Mouse (Mus musculus) forelimb bud, embryonic 11.5 days (tissue): ENCODE measurements around the gene Tnfrsf25.
A peak's percentile ranks its signal among the peaks of the same experiment; 100 is the strongest.

Experiments
- DNase-seq: peaks from one replicate; pipeline ENCODE4 v3.0.0-alpha.2; 2012; ENCODE audit warnings: low read depth, low spot score

The Tnfrsf25 gene

GRCm38 (mm10) chr4:152120311-152121182, 4.8 kb downstream of the Tnfrsf25 start:
- no peak for DNase-seq

GRCm38 (mm10) chr4:152121183-152121505, 5.4 kb downstream of the Tnfrsf25 start:
- no peak for DNase-seq

- DNase-seq: no peak
Observed at GRCm38 (mm10) chr4:152124361-152124961, 8.7 kb downstream of the Tnfrsf25 start.

GRCm38 (mm10) chr4:152125161-152126025, 9.7 kb downstream of the Tnfrsf25 start:
- no peak for DNase-seq

GRCm38 (mm10) chr4:152126026-152126920, 10.5 kb downstream of the Tnfrsf25 start:
- DNase-seq: no peak

- no peak for DNase-seq
Observed at GRCm38 (mm10) chr4:152127884-152128283, 12.2 kb downstream of the Tnfrsf25 start.

- DNase-seq: no peak
Observed at GRCm38 (mm10) chr4:152128784-152129183, 13.1 kb downstream of the Tnfrsf25 start.

- DNase-seq: no peak
Observed at GRCm38 (mm10) chr4:152129395-152129930, 13.7 kb downstream of the Tnfrsf25 start.

GRCm38 (mm10) chr4:152130771-152131653, 15.3 kb downstream of the Tnfrsf25 start:
- DNase-seq: no peak

- no peak for DNase-seq
Observed at GRCm38 (mm10) chr4:152131809-152132771, 16.4 kb downstream of the Tnfrsf25 start.

- DNase-seq: no peak
Observed at GRCm38 (mm10) chr4:152132772-152133169, 17.0 kb downstream of the Tnfrsf25 start.

- no peak for DNase-seq
Observed at GRCm38 (mm10) chr4:152133213-152133612, 17.5 kb downstream of the Tnfrsf25 start.

- DNase-seq: no peak
Observed at GRCm38 (mm10) chr4:152134507-152134906, 18.8 kb downstream of the Tnfrsf25 start.

GRCm38 (mm10) chr4:152135363-152135762, 19.6 kb downstream of the Tnfrsf25 start:
- no peak for DNase-seq

GRCm38 (mm10) chr4:152136112-152136875, 20.6 kb downstream of the Tnfrsf25 start:
- no peak for DNase-seq

GRCm38 (mm10) chr4:152136876-152137250, 21.1 kb downstream of the Tnfrsf25 start:
- DNase-seq: no peak

GRCm38 (mm10) chr4:152138497-152139260, 22.9 kb downstream of the Tnfrsf25 start:
- DNase-seq: peak; percentile 81
